Mouse (Mus musculus): ENCODE measurements at regions not wholly inside any gene's neighbourhood (a gene's known extent, or its start where the extent isn't known, plus 50 kb on each side); places are given as distances from the start of the nearest gene placed in this dataset.

GRCm38 (mm10) chr16:77236509-77237271, 223.2 kb downstream of the Usp25 start:
- no peak for DNase-seq (ENCODE audit: low spot score)

GRCm38 (mm10) chr16:77236021-77236420, 222.5 kb downstream of the Usp25 start:
- DNase-seq (ENCODE audit: low spot score): no peak

- no peak for DNase-seq (ENCODE audit: low spot score)
Measured at GRCm38 (mm10) chr16:77235449-77235848, 221.9 kb downstream of the Usp25 start.
